Mouse (Mus musculus) C2C12 (cell line): ENCODE data around the gene Kif26b.

Experiments used
- CTCF ChIP-seq: IDR thresholded peaks from one replicate; pipeline ENCODE4 v1.5.1; 2011; ENCODE audit not compliant: control insufficient read depth, insufficient read depth, insufficient read length
- MAX ChIP-seq: IDR thresholded peaks from one replicate; pipeline ENCODE4 v1.6.1; 2011; ENCODE audit warnings: mild to moderate bottlenecking, control low read depth
- MYOG ChIP-seq: IDR thresholded peaks from one replicate; pipeline ENCODE4 v1.6.1; 2011; ENCODE audit not compliant: control insufficient read depth, insufficient read length; ENCODE audit errors: extremely low read depth

GRCm38 (mm10) chr1:178876926-178877325 lies 348.0 kb downstream of the Kif26b start:
- TF ChIP-seq CTCF (no peak), MAX (no peak), MYOG (no peak)
